Mouse (Mus musculus) 416B (cell line): Measurements from ENCODE around the gene Atr.
A peak's percentile ranks its signal among the peaks of the same experiment; 100 is the strongest.
"Not testable (repeated sequence)": the region's sequence is repeated elsewhere in the genome, so short reads cannot be mapped to it uniquely, and the experiment has no call there.

ENCODE experiments used
- DNase-seq: peaks from one replicate; pipeline ENCODE4 v3.0.0; 2011; ENCODE audit warnings: low read depth

Gene Atr

GRCm38 (mm10) chr9:95953658-95954057, 96.3 kb downstream of the Atr start:
- DNase-seq: peak; percentile 42

- DNase-seq: no peak
Observed at GRCm38 (mm10) chr9:95954226-95954584, 96.8 kb downstream of the Atr start.

GRCm38 (mm10) chr9:95954585-95955461, 97.4 kb downstream of the Atr start, which contains the start of gene Xrn1:
Xrn1 (plus strand) TSS chr9:95954760.
- peak; percentile 93 for DNase-seq

GRCm38 (mm10) chr9:95957611-95958010, 100.2 kb downstream of the Atr start:
- no peak for DNase-seq

- no peak for DNase-seq
Observed at GRCm38 (mm10) chr9:95958041-95958730, 100.8 kb downstream of the Atr start.

GRCm38 (mm10) chr9:95958731-95959105, 101.3 kb downstream of the Atr start:
- not testable (repeated sequence) for DNase-seq

GRCm38 (mm10) chr9:95959246-95959645, 101.8 kb downstream of the Atr start:
- DNase-seq: no peak

- DNase-seq: peak; percentile 55
Observed at GRCm38 (mm10) chr9:95959732-95960428, 102.5 kb downstream of the Atr start.

GRCm38 (mm10) chr9:95961058-95961457, 103.7 kb downstream of the Atr start:
- no peak for DNase-seq

GRCm38 (mm10) chr9:95964037-95964436, 106.6 kb downstream of the Atr start:
- DNase-seq: no peak

- no peak for DNase-seq
Observed at GRCm38 (mm10) chr9:95978279-95978678, 120.9 kb downstream of the Atr start.

- no peak for DNase-seq
Observed at GRCm38 (mm10) chr9:95979896-95980295, 122.5 kb downstream of the Atr start.

GRCm38 (mm10) chr9:95992255-95992654, 134.9 kb downstream of the Atr start:
- peak; percentile 58 for DNase-seq
